Mouse (Mus musculus) adrenal gland, postnatal 14 days (tissue): ENCODE results near the gene Gm11541. TPM values are rescaled to one million over a fixed set of nuclear protein-coding genes. Genes with fewer than 3 reads are reported as not detected.
A peak's percentile ranks its signal among the peaks of the same experiment; 100 is the strongest.

ENCODE experiments used
- DNase-seq: peaks from one replicate; pipeline ENCODE4 v3.0.0; 2021; ENCODE audit warnings: mixed read lengths
- long read RNA-seq, 2 experiments: library from polyadenylated mRNA; stranded (forward); transcript quantifications; one replicate each; pipeline ENCODE4 v2.0.0; 2021
- total RNA-seq: library from RNA; stranded (reverse); gene quantifications from 2 replicates; pipeline ENCODE4 v1.2.3, GENCODE M21; 2021

Gene Gm11541
- total RNA-seq: not detected in 2 replicates
- long read RNA-seq, experiment 1: 0 reads
- long read RNA-seq, experiment 2, partial matches to known transcripts: 0 of 1 reads
- long read RNA-seq, experiment 2, other reads (novel, unspliced or antisense): 1 of 1 reads

DNA sequence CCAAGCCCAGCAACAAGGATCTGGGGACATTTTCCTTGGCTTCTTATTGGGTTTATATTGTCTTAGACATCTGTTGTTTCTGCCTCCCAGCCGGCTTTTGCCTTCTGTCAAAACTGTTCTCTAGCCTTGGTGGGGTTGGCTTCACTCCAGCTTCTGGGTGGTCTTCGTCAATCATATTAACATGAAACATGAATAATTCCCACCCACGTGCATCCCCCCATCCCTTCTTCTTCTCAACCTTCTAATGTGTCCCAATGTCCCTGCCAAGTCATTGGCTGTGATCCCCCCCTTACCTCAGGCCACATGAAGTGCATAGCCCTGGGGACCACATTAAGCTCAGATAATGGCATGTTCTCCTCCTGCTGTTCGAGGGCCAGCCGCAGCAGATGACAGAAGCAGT, at the start of gene Gm11541:
Gene Gm11541 (minus strand): TSS at position 28 of the 400 bp plus-strand sequence.
- no peak for DNase-seq

DNA sequence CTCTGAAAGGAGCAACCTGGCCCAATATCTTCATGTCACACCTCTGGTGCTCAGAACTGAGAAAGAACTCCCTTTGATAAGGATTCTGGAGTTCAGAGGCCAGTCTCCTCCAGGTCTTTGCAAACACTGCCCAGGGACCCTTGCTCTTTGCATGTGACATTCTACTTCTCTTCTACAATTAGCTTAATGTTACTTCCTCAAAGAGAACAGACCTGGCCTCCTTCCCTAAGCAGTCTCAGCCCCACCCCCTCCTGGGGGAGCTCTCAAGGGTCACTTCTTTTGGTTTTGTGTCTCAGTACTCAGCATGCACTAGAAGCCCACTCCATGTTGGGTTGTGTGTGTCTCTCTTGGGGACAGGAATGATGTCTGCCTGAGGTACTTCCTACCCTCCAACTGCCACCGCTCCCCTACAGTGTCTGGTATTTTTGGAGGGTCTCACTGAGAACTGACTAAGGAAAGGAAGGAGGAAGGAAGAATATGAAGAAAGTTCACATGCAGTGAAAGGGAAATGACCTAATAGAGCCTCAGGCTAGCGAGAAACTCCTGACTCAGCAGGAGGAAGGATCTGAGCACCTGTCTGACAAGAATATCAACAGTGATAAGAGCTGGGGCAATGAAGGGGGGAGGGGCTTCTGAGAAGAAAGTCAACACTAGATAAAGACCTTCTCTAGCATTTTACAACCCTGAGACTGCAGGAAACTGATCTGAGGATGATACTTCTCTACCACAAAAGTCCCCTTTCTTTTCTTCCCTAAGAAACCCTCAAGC, 48.8 kb upstream of the Gm11541 start:
- no peak for DNase-seq

GRCm38 (mm10) chr11:94741732-94742272, 37.5 kb upstream of the Gm11541 start, which contains the start of gene Cdc34b:
TSS of gene Cdc34b (plus strand) at chr11:94741782.
- DNase-seq: no peak

DNA sequence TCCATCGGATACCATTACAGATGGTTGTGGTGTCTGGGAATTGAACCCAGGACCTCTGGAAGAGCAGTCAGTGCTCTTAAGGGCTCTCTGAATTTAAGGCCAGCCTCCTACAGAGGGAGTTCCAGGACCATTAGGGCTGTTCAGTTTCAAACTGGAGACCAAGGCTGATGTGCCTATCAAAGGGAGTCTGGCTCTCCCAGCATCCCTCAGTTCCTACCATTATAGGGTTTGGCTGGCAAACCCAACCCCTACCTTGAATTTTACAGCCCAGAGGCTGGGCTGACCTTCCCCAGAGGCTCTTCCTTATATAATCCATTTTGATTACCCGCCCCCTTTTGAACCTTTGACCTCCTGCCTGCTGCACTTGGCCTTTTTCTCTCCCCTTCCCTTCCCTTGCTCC, 31.4 kb upstream of the Gm11541 start:
- DNase-seq: no peak

GRCm38 (mm10) chr11:94732773-94733172, 28.5 kb upstream of the Gm11541 start:
- peak; percentile 77 for DNase-seq

- no peak for DNase-seq
Measured at GRCm38 (mm10) chr11:94731229-94731628, 26.9 kb upstream of the Gm11541 start.

DNA sequence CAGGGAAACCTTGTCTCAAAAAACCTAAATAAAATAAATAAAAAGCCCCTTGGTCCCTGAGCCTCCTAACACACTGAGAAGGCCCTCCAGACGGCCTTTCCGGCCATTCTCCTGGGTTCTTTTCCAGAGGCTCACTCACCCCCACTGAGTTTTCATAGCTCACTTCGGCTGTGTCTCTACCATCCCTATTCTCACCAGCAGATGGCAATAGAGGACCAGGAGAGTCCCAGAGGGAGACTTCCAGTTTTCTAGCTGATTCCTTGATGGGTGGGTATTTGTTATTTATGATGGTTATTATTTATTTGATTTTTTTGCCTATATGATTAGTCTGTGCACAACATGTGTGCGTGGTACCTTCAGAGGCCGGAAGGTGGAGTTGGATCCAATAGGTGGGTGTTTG, 26.0 kb upstream of the Gm11541 start:
- peak; percentile 83 for DNase-seq

DNA sequence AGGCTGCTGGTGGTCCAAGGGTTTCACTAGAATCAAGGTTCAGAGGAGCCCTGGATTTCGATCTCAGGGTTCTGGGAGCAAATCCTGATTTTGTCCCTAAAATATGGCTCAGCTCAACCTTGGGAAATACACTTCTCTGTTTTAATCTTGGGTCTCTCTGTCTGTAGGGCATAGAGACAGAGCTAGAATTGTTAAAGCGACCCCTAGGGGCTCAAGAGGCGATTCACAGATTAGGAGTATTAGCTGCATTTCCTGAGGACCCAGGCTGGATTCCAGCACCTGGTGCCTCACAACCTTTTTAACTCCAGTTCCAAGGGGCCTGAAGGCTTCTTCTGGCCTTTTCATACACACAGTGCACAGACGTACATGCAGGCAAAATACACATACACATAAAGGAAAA, 25.3 kb upstream of the Gm11541 start:
- no peak for DNase-seq

- DNase-seq: no peak
Measured at GRCm38 (mm10) chr11:94728545-94728944, 24.2 kb upstream of the Gm11541 start.

- DNase-seq: no peak
Measured at GRCm38 (mm10) chr11:94727306-94727705, 23.0 kb upstream of the Gm11541 start.

DNA sequence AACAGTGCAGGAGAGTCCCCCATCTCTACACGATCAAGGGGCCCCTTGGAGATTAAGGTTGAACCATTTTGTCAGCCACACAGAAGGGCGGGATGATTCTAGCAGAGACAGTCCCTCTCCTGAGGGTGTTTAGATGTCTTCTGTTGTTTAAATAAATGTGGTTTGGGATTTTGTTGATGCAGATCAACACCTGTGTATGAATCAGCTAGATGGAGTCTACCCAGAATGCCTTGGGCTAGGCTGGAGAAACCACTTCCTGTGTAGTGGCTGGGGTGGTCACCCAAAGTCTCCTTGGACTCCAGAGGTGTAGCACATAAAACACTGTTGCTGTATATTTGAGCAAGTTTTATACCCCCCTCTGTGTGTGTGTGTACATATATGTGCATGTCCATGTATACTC, 14.9 kb upstream of the Gm11541 start:
- no peak for DNase-seq

- DNase-seq: no peak
Measured at GRCm38 (mm10) chr11:94718113-94718909, 14.0 kb upstream of the Gm11541 start.

DNA sequence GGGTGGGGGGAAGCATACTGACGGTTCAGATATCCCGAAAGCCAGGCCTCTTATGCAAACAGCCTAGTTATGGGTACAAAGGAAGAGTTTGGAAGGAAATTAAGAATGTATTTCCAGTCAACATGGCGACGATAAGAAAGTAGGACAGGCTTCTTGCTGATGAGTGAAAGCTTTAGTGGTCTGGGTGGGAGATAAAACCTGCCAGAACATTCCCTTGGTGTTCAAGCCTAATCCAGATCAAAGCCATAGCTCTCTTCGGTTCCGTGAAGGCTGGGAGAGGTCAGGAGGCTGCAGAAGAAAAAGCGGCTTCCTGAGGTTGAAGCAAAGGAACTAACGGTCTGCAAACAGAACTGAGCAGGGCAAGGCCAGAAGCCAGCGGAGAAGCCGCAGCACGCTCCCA, 12.9 kb upstream of the Gm11541 start:
- DNase-seq: peak; percentile 27

DNA sequence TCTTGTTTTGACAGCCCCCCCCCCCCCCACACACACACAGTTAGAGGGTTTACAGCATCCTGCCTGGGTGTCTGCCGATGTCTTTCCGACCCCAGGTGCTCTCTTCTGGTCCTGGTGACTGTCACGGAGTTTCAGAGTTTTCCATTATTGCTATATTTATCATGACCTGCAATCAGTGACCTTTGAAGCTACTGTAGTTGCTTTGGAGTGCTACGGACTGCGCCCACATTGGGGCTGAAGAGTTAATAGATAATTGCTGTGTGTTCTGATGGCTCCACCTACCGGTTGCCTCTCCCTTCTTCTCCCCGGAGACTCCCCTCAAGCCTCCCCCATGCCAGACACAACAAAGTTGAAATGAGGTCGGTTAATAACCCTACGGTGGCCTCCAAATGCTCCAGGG, 12.5 kb upstream of the Gm11541 start:
- DNase-seq: peak; percentile 75

GRCm38 (mm10) chr11:94715622-94716021, 11.3 kb upstream of the Gm11541 start:
- no peak for DNase-seq

GRCm38 (mm10) chr11:94713246-94713860, 9.1 kb upstream of the Gm11541 start:
- no peak for DNase-seq

- no peak for DNase-seq
Measured at GRCm38 (mm10) chr11:94704020-94704419, 279 bp downstream of the Gm11541 start.

- no peak for DNase-seq
Measured at GRCm38 (mm10) chr11:94702216-94702610, 2.1 kb downstream of the Gm11541 start.

- no peak for DNase-seq
Measured at GRCm38 (mm10) chr11:94701401-94702215, 2.7 kb downstream of the Gm11541 start.

- no peak for DNase-seq
Measured at GRCm38 (mm10) chr11:94699399-94699798, 4.9 kb downstream of the Gm11541 start.

DNA sequence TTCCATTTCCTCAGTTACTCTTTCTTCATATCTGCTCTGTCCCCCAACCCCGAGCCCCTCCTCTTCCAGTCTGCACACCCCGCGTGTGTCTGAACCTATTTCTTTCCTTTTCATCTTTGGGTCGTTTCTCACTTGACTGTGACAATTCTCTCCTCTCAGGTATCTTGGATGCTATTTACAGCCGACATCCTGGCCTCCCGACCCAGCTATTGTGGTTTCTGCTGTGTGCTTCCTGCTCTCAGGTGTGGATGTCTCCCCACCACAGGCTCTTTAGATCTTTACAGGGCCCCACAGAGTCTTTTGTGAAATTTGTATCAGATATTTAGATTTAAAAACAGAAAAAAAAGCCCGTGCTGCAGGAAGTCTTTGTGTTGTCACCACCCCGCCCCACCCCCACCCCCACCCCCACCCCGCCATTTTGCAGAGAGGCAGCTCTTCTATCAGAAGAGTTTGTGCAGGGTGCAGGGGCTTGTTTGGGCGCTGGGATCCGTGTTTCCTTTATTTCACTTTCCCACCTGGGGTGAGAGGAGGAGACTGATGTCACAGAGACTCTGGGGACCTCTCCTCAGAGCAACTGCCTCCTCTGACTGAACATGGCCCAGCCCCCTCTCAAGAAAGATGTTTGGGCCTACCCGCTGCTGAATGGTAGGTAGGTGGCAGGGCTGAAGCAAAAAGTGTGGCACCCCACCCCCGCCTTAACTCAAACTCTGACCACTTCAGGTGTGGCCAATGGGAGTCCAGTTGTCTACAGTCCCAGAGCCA, 6.4 kb downstream of the Gm11541 start:
- DNase-seq: no peak
